Comparison of ENCODE assay signal across 17 mouse cellular contexts in genomic region chr10:36884198-36884597, GRCm38 (mm10).
"Had no signal": no experiment of that assay in that cellular context is flagged by ENCODE, and none has a peak within 500 bp of the region (broad histone marks: within the 10 kb centered on the region; RNA-seq: fewer than 3 reads in every experiment).

No protein-coding gene starts in this region.

- H3K4me1 ChIP-seq: lung, embryonic 15.5 days; megakaryocyte, embryonic 14.5 days; midbrain, embryonic 13.5 days; midbrain, embryonic 15.5 days; neural tube, embryonic 12.5 days; stomach, embryonic 15.5 days had no signal

- H3K4me3 ChIP-seq: lung, embryonic 15.5 days; megakaryocyte, embryonic 14.5 days; midbrain, embryonic 13.5 days; midbrain, embryonic 15.5 days; neural tube, embryonic 12.5 days; stomach, embryonic 15.5 days had no signal

- H3K9me3 ChIP-seq: lung, embryonic 15.5 days; midbrain, embryonic 13.5 days; midbrain, embryonic 15.5 days; neural tube, embryonic 12.5 days; stomach, embryonic 15.5 days had no signal

- H3K36me3 ChIP-seq: lung, embryonic 15.5 days; midbrain, embryonic 13.5 days; midbrain, embryonic 15.5 days; neural tube, embryonic 12.5 days; stomach, embryonic 15.5 days had no signal

- H3K27ac ChIP-seq: lung, embryonic 15.5 days; macrophage; midbrain, embryonic 13.5 days; midbrain, embryonic 15.5 days; neural tube, embryonic 12.5 days; stomach, embryonic 15.5 days; stomach, postnatal 0 days had no signal

- ATAC-seq: lung, postnatal 0 days; midbrain, embryonic 13.5 days; midbrain, embryonic 15.5 days had no signal

- H3K4me2 ChIP-seq: lung, embryonic 15.5 days; midbrain, embryonic 11.5 days; midbrain, embryonic 13.5 days; midbrain, embryonic 15.5 days; neural tube, embryonic 12.5 days; stomach, embryonic 15.5 days had no signal

- H3K27me3 ChIP-seq: lung, embryonic 15.5 days; megakaryocyte, embryonic 14.5 days; midbrain, embryonic 13.5 days; midbrain, embryonic 15.5 days; neural tube, embryonic 12.5 days; stomach, embryonic 15.5 days had no signal

- H3K9ac ChIP-seq: lung, embryonic 15.5 days; midbrain, embryonic 13.5 days; midbrain, embryonic 15.5 days; neural tube, embryonic 12.5 days; stomach, embryonic 15.5 days had no signal

- DNase-seq: lung, adult 2 months; lung, postnatal 14 days; lung, postnatal 36 days; right cerebral cortex, postnatal 14 days; thymus, adult 2 months; thymus, postnatal 25 days; thymus, postnatal 4 days had no signal
